Mouse (Mus musculus): ENCODE data around the gene Tomm20.

DNA sequence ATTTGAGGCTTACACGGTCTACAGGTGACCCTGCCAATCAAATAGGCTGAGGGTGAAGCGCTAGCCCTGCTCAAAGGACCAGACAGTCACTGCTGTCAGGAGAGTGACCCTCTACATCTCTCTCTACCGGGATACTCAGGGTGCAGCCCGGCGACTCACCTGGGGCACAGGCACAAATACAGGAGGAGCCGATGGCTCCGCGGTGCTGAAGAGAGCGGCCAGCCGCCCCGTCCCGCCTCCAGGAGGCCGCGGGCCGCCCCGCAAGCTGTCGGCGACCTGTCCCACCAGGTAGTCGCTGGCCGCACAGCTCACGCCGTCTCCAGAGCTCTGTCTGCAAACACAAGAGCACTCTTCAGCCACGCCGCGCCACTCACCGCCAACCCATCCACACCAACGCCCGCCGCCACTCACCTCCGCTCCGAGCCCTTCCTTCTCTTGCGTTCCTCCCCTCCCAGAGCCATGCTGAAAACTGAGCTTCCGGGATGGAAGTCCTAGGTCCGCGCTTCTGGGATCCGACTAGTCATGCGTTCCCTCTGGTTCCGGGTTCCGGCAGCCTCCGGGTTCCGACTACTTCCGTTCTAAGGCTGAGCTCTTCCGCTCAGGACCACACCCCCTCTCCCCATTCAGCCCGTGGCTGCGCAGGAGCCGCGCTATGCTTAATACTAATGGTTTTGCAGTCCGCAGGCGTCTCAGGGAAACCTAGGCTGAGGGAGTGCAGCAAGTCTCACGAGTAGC lies 25.1 kb upstream of the Tomm20 start, which contains the start of gene Rbm34:
- TF ChIP-seq CTCF (IDR thresholded peaks at IDR 0.05; ENCODE audit: low read depth) (no peak; the same call in 1 of the 2 replicates), EP300 (optimal IDR thresholded peaks at IDR 0.05) (no peak)
